13 mouse cellular contexts compared by ENCODE assay signal in the genomic region with DNA sequence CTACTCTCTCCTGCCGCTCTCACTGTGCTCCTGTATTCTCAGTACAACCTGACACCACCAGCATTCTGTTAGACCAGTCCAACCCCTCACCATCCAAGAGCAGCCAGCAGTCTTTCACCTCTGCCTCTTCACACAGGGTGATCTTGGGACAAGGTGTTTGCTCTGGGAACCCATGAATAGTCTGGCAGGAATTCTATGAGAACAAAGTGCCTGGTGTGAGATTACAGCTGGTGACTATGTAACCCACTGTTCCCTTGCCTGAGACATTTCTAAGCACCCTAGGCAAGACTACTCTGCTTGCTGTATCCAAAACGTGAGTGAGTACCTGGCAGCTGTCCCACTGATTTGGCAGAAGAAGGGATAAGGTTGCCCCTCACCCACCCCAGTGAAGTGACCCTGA. TPM values are rescaled to one million over a fixed set of nuclear protein-coding genes. Genes with fewer than 3 reads are reported as not detected.
DNase-seq lines count a peak whose midpoint lies in the region; ATAC-seq lines count a peak whose summit lies in the region.
"Had no signal": no experiment of that assay in that cellular context is flagged by ENCODE, and none has a peak within 500 bp of the region (broad histone marks: within the 10 kb centered on the region; RNA-seq: fewer than 3 reads in every experiment).

No protein-coding gene starts in this region.

- H3K27me3 ChIP-seq in embryonic facial prominence, embryonic 14.5 days (replicated peaks; ENCODE audit: control insufficient read depth, insufficient read depth, low read length), result no peaks in the 10 kb centered on the region
- no peaks in the 10 kb centered on the region for H3K27me3 ChIP-seq in heart, embryonic 16.5 days (ENCODE audit: control insufficient read depth, insufficient read depth, low read length)
- H3K27me3 ChIP-seq in lung, embryonic 16.5 days (ENCODE audit: control insufficient read depth, insufficient read depth, low read depth, low read length), result no peaks in the 10 kb centered on the region
- H3K27me3 ChIP-seq: neural tube, embryonic 13.5 days had no signal

- H3K27ac ChIP-seq in embryonic facial prominence, embryonic 14.5 days (replicated peaks; ENCODE audit: low read depth, low read length), result 0 out of 2 replicates have a peak overlapping the region, but pooled peaks have one; percentile 15
- H3K27ac ChIP-seq in heart, embryonic 16.5 days (ENCODE audit: low read length), result peak overlapping the region; percentile 90
- H3K27ac ChIP-seq in lung, embryonic 16.5 days (ENCODE audit: low read length), result peak overlapping the region; percentile 34; the same call in 1 of the 2 replicates
- H3K27ac ChIP-seq: forebrain, embryonic 10.5 days had no signal

- no peak overlapping the region for H3K4me2 ChIP-seq in embryonic facial prominence, embryonic 14.5 days (ENCODE audit: low read depth, low read length)
- no peak overlapping the region for H3K4me2 ChIP-seq in heart, embryonic 16.5 days (ENCODE audit: low read depth, low read length)
- no peak overlapping the region for H3K4me2 ChIP-seq in lung, embryonic 16.5 days (ENCODE audit: low read depth, low read length)
- H3K4me2 ChIP-seq: neural tube, embryonic 13.5 days had no signal

- H3K9ac ChIP-seq in embryonic facial prominence, embryonic 14.5 days (ENCODE audit: low read depth, low read length), result no peak overlapping the region
- no peak overlapping the region for H3K9ac ChIP-seq in heart, embryonic 16.5 days (ENCODE audit: low read length)
- 0 out of 2 replicates have a peak overlapping the region, but pooled peaks have one; percentile 6 for H3K9ac ChIP-seq in lung, embryonic 16.5 days (ENCODE audit: low read length)
- H3K9ac ChIP-seq: neural tube, embryonic 13.5 days had no signal

- 56% methylated on average over 2 of the region's 2 CpGs for WGBS in embryonic facial prominence, embryonic 14.5 days
- WGBS in heart, embryonic 16.5 days, result 33% methylated on average over 2 of the region's 2 CpGs
- 45% methylated on average over 2 of the region's 2 CpGs for WGBS in lung, embryonic 16.5 days

- no peak overlapping the region for H3K4me3 ChIP-seq in embryonic facial prominence, embryonic 14.5 days (ENCODE audit: low read depth, low read length)
- H3K4me3 ChIP-seq in heart, embryonic 16.5 days (ENCODE audit: low read length), result no peak overlapping the region
- H3K4me3 ChIP-seq in lung, embryonic 16.5 days (ENCODE audit: low read length), result no peak overlapping the region
- H3K4me3 ChIP-seq: forebrain, embryonic 10.5 days; neural tube, embryonic 13.5 days had no signal

- peaks cover 54% of the 10 kb centered on the region for H3K36me3 ChIP-seq in embryonic facial prominence, embryonic 14.5 days (ENCODE audit: control insufficient read depth, insufficient read depth, low read length)
- peaks cover 31% of the 10 kb centered on the region for H3K36me3 ChIP-seq in heart, embryonic 16.5 days (ENCODE audit: control insufficient read depth, insufficient read depth)
- H3K36me3 ChIP-seq in lung, embryonic 16.5 days (ENCODE audit: control insufficient read depth, insufficient read depth, low read length), result peaks cover 41% of the 10 kb centered on the region

- no peak for ATAC-seq in embryonic facial prominence, embryonic 14.5 days (ENCODE audit: low read depth)
- no peak for ATAC-seq in heart, embryonic 16.5 days (replicated peaks; ENCODE audit: extremely low read depth, insufficient read depth, low FRiP score)
- no peak for ATAC-seq in lung, embryonic 16.5 days (ENCODE audit: low read depth)
- ATAC-seq: activated CD4-positive, CD25-positive, alpha-beta regulatory T cell, adult 4 months had no signal

- no peaks in the 10 kb centered on the region for H3K9me3 ChIP-seq in embryonic facial prominence, embryonic 14.5 days (ENCODE audit: control insufficient read depth, low read length)
- H3K9me3 ChIP-seq in heart, embryonic 16.5 days (replicated peaks; ENCODE audit: control insufficient read depth, low read length), result no peaks in the 10 kb centered on the region
- H3K9me3 ChIP-seq in lung, embryonic 16.5 days (ENCODE audit: control insufficient read depth, low read length), result no peaks in the 10 kb centered on the region
- H3K9me3 ChIP-seq: forebrain, embryonic 10.5 days; neural tube, embryonic 13.5 days had no signal

- peaks cover 22% of the 10 kb centered on the region for H3K4me1 ChIP-seq in embryonic facial prominence, embryonic 14.5 days (ENCODE audit: control insufficient read depth, insufficient read depth, low read length)
- H3K4me1 ChIP-seq in heart, embryonic 16.5 days (ENCODE audit: control insufficient read depth, insufficient read depth, low read length), result peaks cover 39% of the 10 kb centered on the region
- H3K4me1 ChIP-seq in lung, embryonic 16.5 days (replicated peaks; ENCODE audit: control insufficient read depth, insufficient read depth, low read length), result peaks cover 35% of the 10 kb centered on the region

- peak; percentile 27 for DNase-seq in kidney, adult 18-20 months
- DNase-seq in kidney, postnatal 14 days, result no peak
- no peak for DNase-seq in embryonic facial prominence, embryonic 14.5 days (ENCODE audit: low spot score)
- no peak for DNase-seq in left cerebral cortex, adult 9 months (ENCODE audit: low spot score in 2 of 2)
- DNase-seq in cerebellum, adult 11-12 months, result no peak
- DNase-seq in adrenal gland, adult 18-20 months (ENCODE audit: low spot score in 2 of 2), result no peak
- DNase-seq: cerebellum, adult 8-10 months; layer of hippocampus, adult 9-11 months had no signal

RNA-seq across cellular contexts. Expression of a gene that starts 1.2 kb away (rescaled TPM):
- polyA plus RNA-seq in embryonic facial prominence, embryonic 14.5 days (2014; fragmentation: Nextera tagmentation; extraction: Ambion mirVana), result 89.2 and 94.5 TPM in 2 replicates
- polyA plus RNA-seq in heart, embryonic 16.5 days (2015; fragmentation: Nextera tagmentation; extraction: Ambion mirVana), result 52.4 and 52.8 TPM in 2 replicates
- polyA plus RNA-seq in lung, embryonic 16.5 days (2015; fragmentation: Nextera tagmentation; extraction: Ambion mirVana), result 71.9 and 76.3 TPM in 2 replicates
- 100 to 1,000 TPM; 160 to 313 TPM for total RNA-seq in adrenal gland, adult 18-20 months (2021)

RNA-seq across cellular contexts. Expression of a gene that starts 40.3 kb away (rescaled TPM):
- 9.2 and 10.3 TPM in 2 replicates for polyA plus RNA-seq in embryonic facial prominence, embryonic 14.5 days (2014; fragmentation: Nextera tagmentation; extraction: Ambion mirVana)
- 5.7 and 5.8 TPM in 2 replicates for polyA plus RNA-seq in heart, embryonic 16.5 days (2015; fragmentation: Nextera tagmentation; extraction: Ambion mirVana)
- polyA plus RNA-seq in lung, embryonic 16.5 days (2015; fragmentation: Nextera tagmentation; extraction: Ambion mirVana), result 5.9 and 6.5 TPM in 2 replicates
- 10 to 100 TPM; 28.6 to 35.7 TPM for total RNA-seq in adrenal gland, adult 18-20 months (2021)

Comparison
In these comparisons a context has a peak if more than half of its experiments do, and no peak if none do; other contexts are left out.
1. H3K27ac ChIP-seq: peak in every context shown above with its lines; median percentile 90 in heart, embryonic 16.5 days; 34 in lung, embryonic 16.5 days; 15 in embryonic facial prominence, embryonic 14.5 days.